Mouse (Mus musculus): ENCODE measurements around the gene Epha2. TPM values are rescaled to one million over a fixed set of nuclear protein-coding genes. Genes with fewer than 3 reads are reported as not detected.

The Epha2 gene
- polyA plus RNA-seq, 2 experiments, result 0.29 to 1.6 TPM

DNA sequence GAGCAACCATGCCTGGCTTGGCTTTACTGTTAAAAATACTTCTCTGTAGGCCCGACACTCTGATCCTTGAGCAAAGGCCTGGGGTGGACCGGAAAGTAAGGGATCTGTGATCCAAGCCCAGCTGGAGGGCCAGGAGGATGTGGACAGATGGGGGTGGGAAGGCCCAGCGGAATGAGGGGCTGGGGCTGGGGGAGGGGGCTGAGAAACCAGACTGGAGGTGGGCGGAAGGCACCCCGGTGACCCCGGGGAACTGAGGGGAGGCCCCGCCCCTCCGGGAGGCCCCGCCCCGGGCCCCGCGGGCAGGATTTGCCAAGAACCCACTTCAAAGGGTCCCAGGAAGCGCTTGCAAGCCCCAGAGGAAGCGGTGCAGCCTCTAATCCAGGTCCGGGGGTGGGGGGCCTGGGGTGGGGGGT, 5.3 kb upstream of the Epha2 start:
- TF ChIP-seq EP300 (IDR thresholded peaks at IDR 0.05; ENCODE audit: low read depth) (no peak), CTCF (IDR thresholded peaks at IDR 0.05; ENCODE audit: low read depth) (no peak)
- Histone ChIP-seq H3K4me2 (ENCODE audit: low read depth) (peak overlapping the region; percentile 18; the same call in 1 of the 2 replicates), H3K4me1 (replicated peaks; ENCODE audit: control insufficient read depth in 2 of 2, insufficient read depth in 2 of 2, low read length in 1 of 2) (no peaks in the 10 kb centered on the region; a peak in 1 of 4 replicates), H3K27me3 (ENCODE audit: control insufficient read depth, insufficient read depth, low read length) (peaks cover 38% of the 10 kb centered on the region), H3K9ac (replicated peaks) (no peak overlapping the region), H3K9me3 (ENCODE audit: control insufficient read depth, low read length) (no peaks in the 10 kb centered on the region), H3K27ac (no peak overlapping the region), H3K36me3 (replicated peaks; ENCODE audit: control insufficient read depth, insufficient read depth, low read depth) (no peaks in the 10 kb centered on the region), H3K4me3 (ENCODE audit: insufficient read depth in 1 of 2, low read depth in 2 of 2, low read length in 2 of 2) (no peak overlapping the region)
- DNase-seq (ENCODE audit: low read depth in 3 of 3, low spot score in 3 of 3), result no peak
- ATAC-seq (ENCODE audit: insufficient read depth), result no peak
- WGBS (ENCODE audit: insufficient replicate concordance), result 10% methylated on average over 13 of the region's 15 CpGs

DNA sequence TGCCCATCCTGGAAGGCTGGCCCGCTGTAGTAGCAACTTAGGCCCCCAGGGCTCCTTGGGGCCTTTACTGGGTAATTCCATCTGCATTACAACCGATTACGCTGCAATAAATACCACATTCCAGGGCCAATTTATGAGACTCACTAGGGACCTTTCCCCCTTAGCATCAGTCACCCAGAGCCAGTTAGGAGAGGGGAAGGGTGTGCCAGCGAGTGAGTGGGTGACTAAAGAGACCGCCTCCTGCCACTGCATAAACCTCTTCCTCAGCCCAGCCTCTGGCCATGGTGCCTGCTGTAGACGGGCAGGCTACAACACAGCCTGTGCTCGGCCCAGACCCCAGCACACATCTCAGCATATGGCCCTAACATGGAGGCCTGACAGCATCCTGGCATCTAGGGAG, 3.1 kb upstream of the Epha2 start:
- H3K4me1 ChIP-seq (replicated peaks; ENCODE audit: control insufficient read depth in 2 of 2, insufficient read depth in 2 of 2, low read length in 1 of 2), result no peaks in the 10 kb centered on the region; a peak in 1 of 4 replicates
- no peak overlapping the region for H3K4me3 ChIP-seq (ENCODE audit: insufficient read depth in 1 of 2, low read depth in 2 of 2, low read length in 2 of 2)
- ATAC-seq (ENCODE audit: insufficient read depth) (no peak), DNase-seq (ENCODE audit: low read depth in 3 of 3, low spot score in 3 of 3) (no peak)
- no peak overlapping the region for H3K4me2 ChIP-seq (ENCODE audit: low read depth)
- H3K27me3 ChIP-seq (ENCODE audit: control insufficient read depth, insufficient read depth, low read length), result peaks cover 39% of the 10 kb centered on the region
- TF ChIP-seq CTCF (IDR thresholded peaks at IDR 0.05; ENCODE audit: low read depth) (no peak), EP300 (IDR thresholded peaks at IDR 0.05; ENCODE audit: low read depth) (no peak)
- H3K9me3 ChIP-seq (ENCODE audit: control insufficient read depth, low read length), result no peaks in the 10 kb centered on the region
- H3K9ac ChIP-seq (replicated peaks), result no peak overlapping the region
- no peaks in the 10 kb centered on the region for H3K36me3 ChIP-seq (replicated peaks; ENCODE audit: control insufficient read depth, insufficient read depth, low read depth)
- 52% methylated on average over 7 of the region's 7 CpGs for WGBS (ENCODE audit: insufficient replicate concordance)
- H3K27ac ChIP-seq, result no peak overlapping the region

DNA sequence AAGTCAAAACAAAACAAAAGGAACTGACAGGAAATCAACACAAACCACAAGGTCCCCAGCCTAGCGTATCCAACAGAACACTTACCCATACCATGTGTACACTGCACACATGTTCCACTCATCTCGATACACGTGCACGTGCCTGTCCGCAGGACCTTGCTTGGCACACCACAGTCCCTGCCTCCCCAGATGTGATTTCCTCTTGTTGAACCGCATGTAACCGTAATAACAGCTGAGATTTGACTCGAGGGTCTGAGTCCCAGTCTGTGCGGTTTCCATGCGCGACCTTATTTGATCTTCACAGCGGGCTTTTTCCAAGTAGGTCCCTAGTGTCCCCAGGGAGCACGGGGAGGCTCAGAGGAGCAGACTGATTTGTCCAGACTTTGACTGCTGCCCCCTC, 1.7 kb upstream of the Epha2 start:
- no peaks in the 10 kb centered on the region for H3K36me3 ChIP-seq (replicated peaks; ENCODE audit: control insufficient read depth, insufficient read depth, low read depth)
- ATAC-seq (ENCODE audit: insufficient read depth), result no peak

DNA sequence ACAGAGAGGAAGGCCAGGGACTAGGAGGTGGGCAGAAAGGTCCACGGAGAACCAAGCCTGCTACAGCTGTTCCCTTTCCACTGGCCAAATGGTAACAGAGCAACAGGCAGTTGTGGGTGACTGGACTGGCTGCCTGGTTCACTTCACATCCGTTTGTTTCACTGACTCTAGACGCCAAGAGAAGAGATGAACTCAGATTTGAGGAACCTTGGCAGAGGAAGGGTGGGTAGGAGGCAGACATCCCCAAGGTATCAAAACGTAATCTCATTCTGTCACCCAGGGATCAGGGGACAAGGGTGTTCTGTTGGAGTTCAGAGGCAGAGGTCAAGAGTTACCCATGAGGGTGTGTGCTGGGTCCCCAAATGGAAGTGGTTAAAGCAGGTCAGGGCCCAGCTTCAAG, 844 bp upstream of the Epha2 start:
- Histone ChIP-seq H3K9me3 (ENCODE audit: control insufficient read depth, low read length) (no peaks in the 10 kb centered on the region), H3K27ac (no peak overlapping the region), H3K4me1 (replicated peaks; ENCODE audit: control insufficient read depth in 2 of 2, insufficient read depth in 2 of 2, low read length in 1 of 2) (peaks cover 0 to 3% of the 10 kb centered on the region in 2 experiments; a peak in 1 of 4 replicates), H3K27me3 (ENCODE audit: control insufficient read depth, insufficient read depth, low read length) (peaks cover 39% of the 10 kb centered on the region), H3K36me3 (replicated peaks; ENCODE audit: control insufficient read depth, insufficient read depth, low read depth) (no peaks in the 10 kb centered on the region), H3K9ac (replicated peaks) (no peak overlapping the region), H3K4me2 (ENCODE audit: low read depth) (no peak overlapping the region), H3K4me3 (ENCODE audit: insufficient read depth in 1 of 2, low read depth in 2 of 2, low read length in 2 of 2) (no peak overlapping the region)
- no peak for TF ChIP-seq EP300 (IDR thresholded peaks at IDR 0.05; ENCODE audit: low read depth)
- no peak for TF ChIP-seq CTCF (IDR thresholded peaks at IDR 0.05; ENCODE audit: low read depth)
- 23% methylated on average over 4 of the region's 4 CpGs for WGBS (ENCODE audit: insufficient replicate concordance)
- no peak for DNase-seq (ENCODE audit: low read depth in 3 of 3, low spot score in 3 of 3)
- ATAC-seq (ENCODE audit: insufficient read depth), result no peak

More for the DNA sequence above, 1.7 kb upstream of the Epha2 start:
- Histone ChIP-seq H3K4me2 (ENCODE audit: low read depth) (no peak overlapping the region), H3K9me3 (ENCODE audit: control insufficient read depth, low read length) (no peaks in the 10 kb centered on the region), H3K9ac (replicated peaks) (no peak overlapping the region), H3K4me3 (ENCODE audit: insufficient read depth in 1 of 2, low read depth in 2 of 2, low read length in 2 of 2) (no peak overlapping the region), H3K27me3 (ENCODE audit: control insufficient read depth, insufficient read depth, low read length) (peaks cover 39% of the 10 kb centered on the region), H3K4me1 (replicated peaks; ENCODE audit: control insufficient read depth in 2 of 2, insufficient read depth in 2 of 2, low read length in 1 of 2) (peaks cover 0 to 3% of the 10 kb centered on the region in 2 experiments; a peak in 1 of 4 replicates), H3K27ac (no peak overlapping the region)
- TF ChIP-seq EP300 (IDR thresholded peaks at IDR 0.05; ENCODE audit: low read depth), result no peak
- no peak for TF ChIP-seq CTCF (IDR thresholded peaks at IDR 0.05; ENCODE audit: low read depth)
- DNase-seq (ENCODE audit: low read depth in 3 of 3, low spot score in 3 of 3), result no peak
- WGBS (ENCODE audit: insufficient replicate concordance), result 25% methylated on average over 13 of the region's 13 CpGs

DNA sequence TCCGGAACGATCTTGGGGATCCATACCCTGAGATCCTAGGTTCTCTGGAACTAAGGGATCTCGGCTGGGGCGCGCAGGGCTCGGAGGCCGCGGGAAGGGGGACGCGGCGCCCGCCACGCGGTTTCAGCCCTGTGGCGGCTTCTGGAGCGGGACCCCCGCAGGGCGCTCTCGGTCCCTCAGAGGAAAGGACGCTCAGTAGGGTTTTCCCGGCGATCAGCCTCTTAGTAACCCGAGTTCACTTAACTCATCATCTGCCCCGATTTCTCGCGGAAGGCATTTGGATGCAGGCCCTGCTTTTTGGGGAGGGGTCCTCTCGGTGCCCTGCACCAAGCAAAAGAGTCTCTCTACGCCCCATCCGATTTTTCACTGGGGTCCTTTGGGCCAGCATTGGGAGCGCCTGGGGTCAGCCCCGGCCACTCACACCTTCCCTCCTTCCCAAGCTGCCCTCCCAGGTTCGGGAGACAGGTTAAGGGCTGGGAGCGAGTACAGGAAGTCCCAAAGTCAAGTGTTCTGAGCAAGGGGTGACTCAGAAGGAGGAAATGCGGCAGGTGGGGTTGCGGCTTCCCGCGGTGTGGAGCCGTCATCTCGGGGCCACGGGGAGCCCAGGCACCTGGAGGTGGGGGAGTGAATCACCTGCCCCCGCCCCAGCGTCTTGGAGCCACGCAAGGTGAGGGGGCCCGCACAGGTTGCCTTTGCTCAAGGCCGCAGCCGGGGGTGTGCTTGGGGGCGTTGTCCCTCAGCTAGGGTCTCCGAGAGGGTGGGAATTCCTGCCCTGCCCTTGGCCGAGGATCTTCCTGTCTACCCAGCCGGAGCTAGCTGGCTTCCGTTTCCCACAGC, 769 bp downstream of the Epha2 start:
- peak overlapping the region; percentile 43; the same call in 1 of the 2 replicates for H3K9ac ChIP-seq (replicated peaks)
- H3K4me2 ChIP-seq (ENCODE audit: low read depth), result peak overlapping the region; percentile 57
- DNase-seq (ENCODE audit: low read depth in 3 of 3, low spot score in 3 of 3) (no peak), ATAC-seq (ENCODE audit: insufficient read depth) (no peak)
- WGBS (ENCODE audit: insufficient replicate concordance), result under 1% methylated on average over 51 of the region's 51 CpGs
- peaks cover 0 to 5% of the 10 kb centered on the region in 2 experiments; a peak in 1 of 4 replicates for H3K4me1 ChIP-seq (replicated peaks; ENCODE audit: control insufficient read depth in 2 of 2, insufficient read depth in 2 of 2, low read length in 1 of 2)
- H3K9me3 ChIP-seq (ENCODE audit: control insufficient read depth, low read length), result no peaks in the 10 kb centered on the region
- no peak overlapping the region for H3K27ac ChIP-seq
- no peaks in the 10 kb centered on the region for H3K36me3 ChIP-seq (replicated peaks; ENCODE audit: control insufficient read depth, insufficient read depth, low read depth)
- H3K4me3 ChIP-seq (ENCODE audit: insufficient read depth in 1 of 2, low read depth in 2 of 2, low read length in 2 of 2), result peak overlapping the region; percentile 34 to 58
- peaks cover 32% of the 10 kb centered on the region for H3K27me3 ChIP-seq (ENCODE audit: control insufficient read depth, insufficient read depth, low read length)
- TF ChIP-seq EP300 (IDR thresholded peaks at IDR 0.05; ENCODE audit: low read depth) (no peak), CTCF (IDR thresholded peaks at IDR 0.05; ENCODE audit: low read depth) (no peak)

All from liver, embryonic 14.5 days (tissue).